Mouse (Mus musculus) olfactory bulb, adult 2 months (tissue): ENCODE measurements around the gene Srsf10.

Source experiments
- CTCF ChIP-seq: fragments of 200-500 bp; IDR thresholded peaks from 2 replicates; pipeline ENCODE4 v1.5.1; 2012; ENCODE audit warnings: low read depth, mild to moderate bottlenecking, low read length, moderate library complexity; ENCODE audit not compliant: insufficient read depth
- POLR2A ChIP-seq: fragments of 200-500 bp; IDR thresholded peaks from 2 replicates; pipeline ENCODE4 v1.6.1; 2012; ENCODE audit warnings: mild to moderate bottlenecking, low read depth, low read length, moderate library complexity; ENCODE audit not compliant: insufficient read depth

DNA sequence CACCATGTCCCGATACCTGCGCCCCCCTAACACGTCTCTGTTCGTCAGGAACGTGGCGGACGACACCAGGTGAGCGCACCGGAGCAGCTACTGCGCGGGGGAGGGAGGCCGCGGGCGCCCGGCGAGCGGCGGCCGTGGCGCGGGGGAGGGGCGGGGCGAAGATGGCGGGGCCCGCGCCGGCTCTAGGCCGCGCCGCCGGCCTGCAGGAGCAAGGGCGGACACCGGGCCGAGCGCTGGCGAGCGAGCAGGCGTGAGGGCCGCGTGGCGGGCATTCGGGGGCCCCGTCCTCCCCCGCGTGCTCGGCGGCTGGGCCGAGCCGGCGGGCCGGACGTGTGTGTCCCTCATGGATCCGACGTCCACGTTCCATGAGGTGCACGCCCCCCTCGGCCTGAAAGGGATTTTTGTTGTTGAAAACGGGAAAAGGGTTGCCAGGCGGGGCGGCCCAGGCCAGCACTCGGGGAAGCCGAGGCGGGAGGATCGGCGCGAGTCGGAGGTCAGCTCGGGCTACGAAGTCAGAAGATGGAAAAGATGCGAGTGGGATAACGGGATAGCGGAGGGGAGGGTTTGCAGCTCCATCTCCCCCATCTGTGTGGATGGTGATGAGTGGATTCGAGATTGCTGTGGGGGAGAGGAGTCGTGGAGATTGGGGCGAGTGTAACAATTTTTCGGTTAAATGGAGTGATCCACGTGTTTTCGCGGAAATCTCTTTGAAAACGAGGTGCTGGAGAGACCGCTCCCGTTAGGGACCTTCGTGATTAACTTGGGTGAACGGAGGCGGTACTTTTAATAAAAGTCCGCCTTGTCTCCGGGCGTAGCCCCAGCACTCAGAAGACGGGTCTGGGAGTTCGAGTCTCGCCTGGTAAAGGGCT, 910 bp downstream of the Srsf10 start:
- TF ChIP-seq CTCF (no peak), POLR2A (no peak)
